Mouse (Mus musculus) liver, embryonic 14.5 days (tissue): ENCODE results near the gene Cxcr1.

Experiments used
- CTCF ChIP-seq: IDR thresholded peaks from 2 replicates; pipeline ENCODE4 v1.5.1; 2016; ENCODE audit warnings: antibody characterized with exemption, low read depth, control low read depth
- EP300 ChIP-seq: IDR thresholded peaks from 2 replicates; pipeline ENCODE4 v1.6.1; 2016; ENCODE audit warnings: antibody characterized with exemption, low read depth

GRCm38 (mm10) chr1:74153461-74154184 lies 40.8 kb downstream of the Cxcr1 start, which contains the start of gene Cxcr2:
- TF ChIP-seq CTCF, result no peak
- no peak for TF ChIP-seq EP300
